Comparison of ENCODE assay signal across 21 mouse cellular contexts in the genomic region with DNA sequence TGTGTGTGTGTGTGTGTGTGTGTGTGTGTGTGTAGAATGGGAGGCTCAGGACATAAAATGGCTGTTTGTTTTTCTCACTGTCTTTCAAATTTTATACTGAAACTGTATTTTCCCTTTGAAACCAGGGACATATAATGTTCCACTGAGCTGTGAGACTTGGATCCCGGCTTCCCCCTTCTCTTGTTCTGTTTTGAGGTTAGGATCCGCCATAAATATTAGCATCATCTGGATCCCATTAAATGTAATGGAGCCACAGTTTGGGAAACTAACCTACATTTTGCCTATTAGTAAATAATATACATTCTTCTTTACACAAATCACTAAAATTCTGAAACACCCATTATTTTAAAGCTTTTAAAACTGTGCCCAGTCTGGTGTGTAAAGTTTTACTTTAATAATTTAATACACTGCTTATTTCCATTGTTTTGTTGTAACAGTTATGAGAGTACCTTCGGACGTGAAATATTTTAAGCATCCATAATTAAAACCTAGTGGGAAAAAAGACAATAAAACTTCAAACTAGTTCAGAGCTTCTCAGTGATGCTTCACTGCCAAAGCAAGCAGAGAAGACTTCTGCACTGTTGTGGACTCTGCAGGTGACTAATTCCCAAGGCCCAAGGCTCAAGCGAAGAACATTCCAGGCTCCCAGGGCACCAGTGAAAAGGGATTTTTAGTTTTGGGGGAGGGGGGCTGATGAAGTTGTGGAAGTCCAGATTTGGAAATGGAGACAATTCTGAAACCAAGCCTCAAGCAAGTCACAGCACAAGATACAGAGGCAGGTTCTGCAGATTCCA.
DNase-seq lines count a peak whose midpoint lies in the region; ATAC-seq and TF ChIP-seq lines count a peak whose summit lies in the region.
"Had no signal": no experiment of that assay in that cellular context is flagged by ENCODE, and none has a peak within 500 bp of the region (broad histone marks: within the 10 kb centered on the region; RNA-seq: fewer than 3 reads in every experiment).

No protein-coding gene starts in this region.

- H3K36me3 ChIP-seq in embryonic facial prominence, embryonic 10.5 days (replicated peaks) = no peaks in the 10 kb centered on the region
- H3K36me3 ChIP-seq in limb, embryonic 13.5 days = no peaks in the 10 kb centered on the region
- H3K36me3 ChIP-seq: liver, embryonic 15.5 days; neural tube, embryonic 15.5 days had no signal

- no peaks in the 10 kb centered on the region for H3K9me3 ChIP-seq in embryonic facial prominence, embryonic 10.5 days
- no peaks in the 10 kb centered on the region for H3K9me3 ChIP-seq in limb, embryonic 13.5 days
- H3K9me3 ChIP-seq: liver, embryonic 15.5 days; neural tube, embryonic 15.5 days had no signal

- ATAC-seq in limb, embryonic 13.5 days (ENCODE audit: low FRiP score, low read depth) = peak; percentile 81
- ATAC-seq: forebrain, embryonic 14.5 days; hindbrain, postnatal 0 days had no signal

- H3K9ac ChIP-seq in limb, embryonic 13.5 days = no peak overlapping the region
- H3K9ac ChIP-seq: liver, embryonic 15.5 days; neural tube, embryonic 15.5 days had no signal

- peak; percentile 29 for DNase-seq in embryo, embryonic 10.5 days (ENCODE audit: low spot score)
- DNase-seq in embryo, embryonic 10 days (ENCODE audit: low spot score) = no peak
- DNase-seq in embryonic facial prominence, embryonic 10.5 days (ENCODE audit: low spot score) = no peak
- DNase-seq in liver (no peak), MN1 (ENCODE audit: low spot score) (no peak)
- DNase-seq in spleen, postnatal 36 days (ENCODE audit: low spot score in 2 of 2) = no peak
- DNase-seq: adrenal gland, postnatal 14 days; cerebellum, adult 9-10 months; gastrocnemius, postnatal 10 days; heart, adult 11 months; kidney, adult 11 months; kidney, postnatal 10 days; left cerebral cortex, postnatal 4 days had no signal

- 58% methylated on average over 5 of the region's 5 CpGs for WGBS in embryonic facial prominence, embryonic 10.5 days
- 24% methylated on average over 5 of the region's 5 CpGs for WGBS in limb, embryonic 13.5 days

- TF ChIP-seq CTCF in embryonic fibroblast, embryonic 13.5 days (IDR thresholded peaks at IDR 0.05; ENCODE audit: borderline replicate concordance, insufficient read depth, low read length) = no peak

- H3K4me3 ChIP-seq in embryonic facial prominence, embryonic 10.5 days = no peak overlapping the region
- H3K4me3 ChIP-seq in embryonic fibroblast, embryonic 13.5 days (ENCODE audit: insufficient read depth, low read length) = no peak overlapping the region
- H3K4me3 ChIP-seq in limb, embryonic 13.5 days = no peak overlapping the region
- H3K4me3 ChIP-seq: liver, embryonic 15.5 days; neural tube, embryonic 15.5 days had no signal

- no peak for TF ChIP-seq POLR2A in embryonic fibroblast, embryonic 13.5 days (IDR thresholded peaks at IDR 0.05; ENCODE audit: low read depth, low read length)

- H3K4me1 ChIP-seq in embryonic facial prominence, embryonic 10.5 days = peaks cover 11% of the 10 kb centered on the region
- peaks cover 3% of the 10 kb centered on the region; the same call in 1 of the 2 replicates for H3K4me1 ChIP-seq in embryonic fibroblast, embryonic 13.5 days (ENCODE audit: control insufficient read depth, insufficient read depth, low read length)
- peaks cover 23% of the 10 kb centered on the region for H3K4me1 ChIP-seq in limb, embryonic 13.5 days
- H3K4me1 ChIP-seq: liver, embryonic 15.5 days; neural tube, embryonic 15.5 days had no signal

- no peaks in the 10 kb centered on the region for H3K27me3 ChIP-seq in embryonic facial prominence, embryonic 10.5 days (replicated peaks; ENCODE audit: low read depth, poor library complexity, severe bottlenecking)
- no peaks in the 10 kb centered on the region for H3K27me3 ChIP-seq in limb, embryonic 13.5 days
- H3K27me3 ChIP-seq: liver, embryonic 15.5 days; neural tube, embryonic 15.5 days had no signal

- H3K4me2 ChIP-seq in limb, embryonic 13.5 days (replicated peaks) = peak overlapping the region; percentile 15; the same call in 1 of the 2 replicates
- H3K4me2 ChIP-seq: heart, embryonic 11.5 days; liver, embryonic 15.5 days; midbrain, embryonic 11.5 days; neural tube, embryonic 15.5 days had no signal

- peak overlapping the region; percentile 59 for H3K27ac ChIP-seq in embryonic facial prominence, embryonic 10.5 days (replicated peaks)
- peak overlapping the region; percentile 54; the same call in 1 of the 2 replicates for H3K27ac ChIP-seq in embryonic fibroblast, embryonic 13.5 days (ENCODE audit: insufficient read depth, low read length)
- H3K27ac ChIP-seq in limb, embryonic 13.5 days = peak overlapping the region; percentile 72; the same call in 1 of the 2 replicates
- H3K27ac ChIP-seq: hindbrain, postnatal 0 days; liver, embryonic 15.5 days; neural tube, embryonic 15.5 days had no signal
